Mouse (Mus musculus) layer of hippocampus, postnatal 14 days (tissue): ENCODE data around the gene Sf3a3. TPM values are rescaled to one million over a fixed set of nuclear protein-coding genes. Genes with fewer than 3 reads are reported as not detected.

Experiments used
- DNase-seq, 2 experiments: peaks; one replicate each; pipeline ENCODE4 v3.0.0; 2021 to 2022; ENCODE audit warnings: low spot score in 2 of 2, mixed read lengths in 1 of 2
- long read RNA-seq, 2 experiments: library from polyadenylated mRNA; stranded (forward); transcript quantifications; one replicate each; pipeline ENCODE4 v2.0.0; 2021
- total RNA-seq, 2 experiments: library from RNA; stranded (reverse); gene quantifications; 2 replicates each; pipeline ENCODE4 v1.2.3; 2021

Gene Sf3a3
- total RNA-seq = 10 to 100 TPM; 33.2 to 35.7 TPM
- long read RNA-seq, experiment 1, transcript Sf3a3-201 (17 exons, 1,820 nt) = major isoform, 21 of 27 reads
- long read RNA-seq, experiment 1, partial matches to known transcripts = 2 of 27 reads
- long read RNA-seq, experiment 1, other reads (novel, unspliced or antisense) = 4 of 27 reads
- long read RNA-seq, experiment 2, transcript Sf3a3-201 (17 exons, 1,820 nt) = major isoform, 26 of 35 reads
- long read RNA-seq, experiment 2, partial matches to known transcripts = 4 of 35 reads
- long read RNA-seq, experiment 2, other reads (novel, unspliced or antisense) = 5 of 35 reads

DNA sequence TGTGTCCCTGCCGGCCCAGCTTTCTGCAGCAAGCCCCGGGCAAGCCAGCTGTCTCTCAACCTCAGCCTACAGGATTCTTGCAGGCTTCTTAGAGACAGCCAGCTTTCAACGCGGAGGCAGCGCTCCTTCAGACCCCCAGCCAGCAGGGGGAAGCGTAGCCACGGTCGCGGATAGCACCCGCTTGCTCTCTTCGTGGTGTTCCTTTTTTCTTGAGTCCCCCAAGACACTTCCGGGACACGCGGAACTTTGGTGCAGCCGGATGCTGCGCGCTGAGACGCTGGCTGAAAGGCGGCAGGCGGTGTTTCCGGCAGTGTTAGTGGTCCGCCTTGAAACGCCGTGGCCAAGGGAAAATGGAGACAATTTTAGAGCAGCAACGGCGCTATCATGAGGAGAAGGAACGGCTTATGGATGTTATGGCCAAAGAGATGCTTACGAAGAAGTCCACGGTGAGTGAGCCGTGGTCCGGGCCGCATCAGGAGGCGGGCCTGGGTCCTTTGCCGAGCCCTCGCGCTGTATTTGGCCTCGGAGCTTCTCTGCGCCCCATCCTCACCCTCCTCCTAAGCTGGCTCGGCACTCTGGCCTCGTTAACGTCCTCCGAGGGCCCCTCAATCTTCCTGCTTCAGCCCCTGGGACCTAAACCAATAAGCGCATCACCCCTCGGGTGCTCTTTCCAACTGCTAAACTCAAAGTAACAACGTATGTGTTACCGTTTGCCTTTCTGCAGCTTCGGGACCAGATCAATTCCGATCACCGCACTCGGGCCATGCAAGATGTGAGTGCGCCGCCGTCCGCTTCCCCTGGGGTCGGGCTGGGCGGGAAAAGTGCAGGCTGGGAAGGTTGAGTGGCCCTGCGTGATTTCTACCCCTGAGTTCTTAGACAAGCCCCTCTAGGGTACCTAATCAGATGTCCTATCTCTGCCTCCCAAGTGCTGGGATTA lies at the start of gene Sf3a3:
Gene Sf3a3 (plus strand): TSS at position 232 of the 937 bp plus-strand sequence.
- DNase-seq = peak; percentile 93 to 97

DNA sequence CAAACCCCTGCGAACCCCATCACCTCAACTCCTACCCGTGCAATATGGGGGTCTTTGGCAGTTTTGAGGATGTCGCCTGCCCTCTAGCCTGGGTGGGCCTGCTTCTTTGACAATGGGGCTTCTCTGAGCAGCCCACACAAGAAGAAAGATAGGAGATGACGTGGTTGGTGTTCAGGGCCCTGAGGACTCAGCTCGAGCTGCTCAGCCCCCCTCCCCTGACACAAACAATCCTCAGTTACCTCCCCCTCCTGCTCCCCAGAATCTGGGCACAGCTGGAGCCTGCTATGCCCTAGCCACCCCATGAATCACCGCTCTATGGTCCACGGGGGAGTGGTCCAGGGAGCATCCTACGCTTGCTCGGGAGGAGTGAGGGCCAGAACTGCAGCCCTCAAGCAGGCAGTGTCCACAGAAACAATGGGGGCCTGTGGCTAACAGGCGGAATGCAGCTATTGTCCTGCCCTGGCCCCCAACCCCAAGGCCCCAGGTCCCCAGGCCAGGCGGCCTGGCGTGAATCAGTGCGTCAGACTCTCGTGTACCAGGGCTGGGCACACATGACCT lies 47.0 kb upstream of the Sf3a3 start:
- no peak for DNase-seq

DNA sequence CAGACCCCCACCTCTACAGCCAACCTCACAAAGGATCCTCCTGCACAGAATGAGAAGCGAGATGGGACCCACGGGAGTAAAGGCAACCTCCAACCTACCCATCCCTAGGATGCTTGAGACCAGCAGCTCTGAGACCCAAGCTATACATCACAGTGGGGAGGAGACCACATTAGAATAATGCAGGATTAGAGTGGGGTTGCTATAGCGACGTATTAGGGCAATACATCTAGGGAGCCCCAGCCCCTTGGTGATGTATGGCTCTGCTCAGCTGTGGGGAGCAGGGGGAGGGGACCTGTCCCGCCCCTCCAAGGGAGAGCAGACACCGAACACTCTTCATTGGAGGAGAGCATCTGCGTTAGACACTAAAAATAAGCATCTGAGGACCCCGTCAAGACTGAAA lies 46.5 kb upstream of the Sf3a3 start:
- DNase-seq = no peak

DNA sequence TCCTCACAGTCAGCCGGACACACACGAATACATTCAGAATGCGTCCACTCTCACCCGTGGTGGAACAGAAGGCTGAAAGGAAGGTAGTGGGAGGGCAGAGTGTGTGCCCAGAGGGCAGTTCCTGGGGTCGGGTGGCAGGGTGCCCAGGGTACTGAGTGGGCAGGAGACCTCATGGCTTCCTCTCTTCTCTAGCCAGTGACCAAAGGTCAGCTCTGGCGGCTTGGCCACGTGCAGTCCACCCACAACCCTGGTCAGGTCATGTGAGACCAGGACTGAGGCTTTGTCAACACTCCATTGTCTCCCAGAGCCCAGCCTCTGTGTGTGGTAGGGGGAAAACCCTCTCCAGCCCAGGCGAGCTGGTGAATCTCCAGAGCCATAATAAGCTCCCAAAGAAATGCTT lies 44.3 kb upstream of the Sf3a3 start:
- DNase-seq = no peak

DNA sequence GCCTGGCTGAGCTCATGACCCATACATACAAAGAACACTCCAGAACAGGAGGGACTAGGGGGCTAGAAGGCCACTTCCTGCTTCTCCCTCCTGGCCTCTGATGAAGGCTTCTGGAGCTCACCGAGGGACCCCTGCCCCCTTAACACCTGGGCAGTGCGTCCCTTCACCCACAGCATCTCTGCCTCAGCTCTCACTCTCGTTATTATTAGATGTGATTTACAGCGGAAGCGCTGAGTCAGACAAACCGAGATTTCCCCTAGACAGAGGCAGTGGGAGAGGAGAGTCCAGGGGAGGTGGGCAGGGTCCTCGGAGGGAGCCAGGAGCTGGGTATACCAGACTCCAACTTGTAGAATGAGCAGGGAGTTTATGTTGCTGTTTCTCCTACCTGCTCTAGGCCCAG lies 43.0 kb upstream of the Sf3a3 start:
- no peak for DNase-seq

DNA sequence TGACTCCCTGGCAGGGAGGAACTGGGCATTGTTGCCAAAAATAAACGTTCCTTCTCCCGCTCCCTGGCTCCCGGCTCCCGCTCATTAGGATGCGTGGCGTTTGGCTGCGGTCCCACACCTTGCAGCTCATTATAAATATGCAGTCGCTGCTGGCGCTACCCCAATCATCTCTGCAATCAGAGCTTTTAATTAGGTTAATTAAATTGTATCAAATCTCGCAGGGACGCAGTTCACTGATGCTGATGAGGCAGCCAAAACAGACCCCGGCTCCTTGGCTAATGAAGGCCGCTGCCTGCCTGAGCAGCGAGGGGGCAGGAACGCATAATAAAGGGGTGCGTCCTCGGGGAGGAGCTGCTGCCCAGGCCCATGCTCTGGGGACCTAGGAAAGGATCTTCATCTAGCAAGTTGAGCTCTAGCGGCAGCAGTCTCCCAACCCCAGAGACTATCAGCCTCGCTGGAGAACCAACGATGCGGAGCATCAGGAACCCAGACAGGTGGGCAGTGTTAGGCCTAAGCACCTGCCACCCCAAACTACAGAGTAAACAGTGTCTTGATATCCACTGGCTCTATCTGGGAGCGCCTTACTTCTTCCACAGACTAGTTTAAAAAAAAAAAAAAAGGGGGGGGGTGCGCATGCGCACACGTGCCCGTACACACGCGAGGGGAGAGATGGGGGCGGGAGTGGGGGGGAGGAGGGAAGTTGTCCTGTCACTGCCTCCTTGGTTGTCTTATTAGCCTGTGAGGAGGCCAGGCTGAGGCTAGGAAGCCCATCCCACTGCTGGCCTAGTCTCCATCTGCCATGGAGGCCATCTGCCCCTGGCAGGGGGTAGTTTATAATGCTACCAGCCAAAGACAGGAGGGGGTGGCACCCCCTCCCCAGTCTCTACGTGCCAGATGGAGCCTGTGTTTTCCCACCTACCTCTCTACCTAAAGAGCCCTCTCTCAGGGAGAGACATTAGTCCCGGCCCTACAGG lies 41.9 kb upstream of the Sf3a3 start:
- DNase-seq = peak in 1 of 2 experiments; percentile 74

DNA sequence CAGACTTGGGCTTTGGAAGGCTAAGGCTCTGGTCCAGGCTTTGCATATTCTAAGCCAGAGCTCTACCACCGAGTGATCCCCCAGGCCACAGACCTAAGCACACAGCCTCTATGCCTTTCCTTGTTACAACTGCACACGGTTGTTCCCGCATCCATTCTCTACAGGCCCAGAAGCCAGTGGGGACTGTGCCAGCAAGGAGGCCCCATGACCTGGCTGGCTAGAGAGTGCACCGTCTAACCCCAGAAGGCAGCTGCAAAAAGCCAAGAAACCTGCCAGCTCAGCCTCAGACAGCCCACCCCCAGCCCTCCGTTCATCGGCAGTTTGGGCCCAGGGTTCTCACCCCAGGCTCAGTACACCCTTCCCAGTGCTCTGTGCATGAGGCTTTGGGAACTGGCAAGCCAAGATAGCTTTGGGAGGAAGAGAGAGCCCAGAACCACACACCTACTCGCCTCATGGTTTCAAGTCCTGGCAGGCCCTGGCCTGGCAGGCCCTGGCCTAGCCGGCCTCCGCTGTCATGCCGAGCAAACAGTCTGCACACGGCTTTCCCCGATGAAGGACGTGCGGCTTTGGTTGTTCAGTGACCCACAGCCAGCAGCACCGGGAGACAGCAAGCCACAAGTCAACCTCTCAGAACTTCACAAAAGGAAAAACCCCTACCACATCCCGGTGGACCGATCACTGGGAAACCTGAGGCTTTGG lies 40.1 kb upstream of the Sf3a3 start:
- DNase-seq = no peak

DNA sequence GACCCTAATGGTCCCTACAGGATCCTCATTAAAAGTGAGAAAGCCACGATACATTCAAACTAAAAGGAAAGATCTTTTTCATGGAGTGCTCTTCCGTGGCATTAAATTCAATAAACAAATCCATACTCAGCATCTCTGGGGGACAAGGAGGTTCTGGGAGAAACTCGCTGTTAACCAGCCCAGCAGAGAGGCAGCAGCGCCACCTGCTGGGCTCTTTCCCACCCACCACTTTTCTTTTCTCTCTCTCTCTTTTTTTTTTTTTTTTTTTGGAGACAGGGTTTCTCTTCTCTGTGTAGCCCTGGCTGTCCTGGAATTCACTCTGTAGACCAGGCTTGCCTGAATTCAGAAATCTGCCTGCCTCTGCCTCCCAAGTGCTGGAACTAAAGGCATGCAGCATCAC lies 39.5 kb upstream of the Sf3a3 start:
- peak in 1 of 2 experiments; percentile 71 for DNase-seq

DNA sequence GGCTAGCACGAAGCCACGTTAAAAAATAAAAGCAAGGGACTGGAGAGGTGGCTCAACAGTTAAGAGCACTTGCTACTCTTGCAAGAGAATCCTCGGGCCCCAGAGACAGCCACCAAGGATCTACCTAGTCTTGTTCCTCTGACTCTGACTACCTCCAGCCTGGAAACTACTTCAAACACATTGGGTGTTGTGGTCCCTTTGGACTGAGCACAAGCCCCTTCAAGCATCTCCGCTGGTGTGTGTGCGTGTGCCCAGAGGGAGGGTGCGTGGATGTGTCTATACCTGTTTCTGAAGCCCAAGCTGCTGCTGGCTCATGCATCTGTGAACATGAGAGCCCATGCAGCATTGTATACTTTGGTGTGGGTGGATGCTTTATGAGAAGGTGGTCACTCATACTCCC lies 38.6 kb upstream of the Sf3a3 start:
- DNase-seq = no peak

DNA sequence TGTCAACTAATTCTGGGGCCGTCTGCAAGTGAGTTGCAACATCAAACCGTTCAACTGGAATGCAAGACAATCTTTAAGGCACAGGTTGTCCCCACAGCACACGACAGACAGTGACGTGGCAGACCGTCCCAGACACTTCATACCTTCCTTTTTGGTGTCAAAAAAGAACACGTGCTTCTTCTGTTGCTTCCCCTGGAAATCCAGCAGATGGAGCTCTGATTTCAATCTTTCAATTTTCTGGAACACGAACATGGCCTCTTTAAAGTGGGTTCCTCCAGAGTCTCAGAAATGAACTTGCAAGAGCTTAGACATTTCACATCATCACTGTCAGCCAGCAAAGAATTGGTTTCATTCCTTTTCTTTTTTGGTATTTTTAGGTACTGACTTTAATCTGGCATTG lies 32.3 kb upstream of the Sf3a3 start:
- DNase-seq = no peak

DNA sequence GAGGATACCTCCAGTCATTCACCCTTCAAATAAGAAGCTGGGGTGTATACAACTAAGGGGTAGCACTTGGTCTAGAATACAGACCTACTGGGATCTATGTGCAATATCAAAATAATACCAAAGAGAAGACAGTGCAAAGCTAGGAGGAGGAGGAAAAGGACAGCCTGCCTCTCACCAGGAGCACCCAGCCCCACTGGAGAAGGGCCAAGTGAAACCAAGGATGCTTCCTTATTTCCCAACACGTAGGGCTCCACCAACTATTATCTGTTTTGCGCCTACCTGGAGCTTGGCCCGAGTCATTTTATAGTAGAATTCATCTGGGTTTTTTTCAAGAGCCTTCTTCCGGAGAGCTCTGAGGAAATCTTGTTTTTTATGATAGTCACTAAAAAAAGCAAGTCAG lies 31.1 kb upstream of the Sf3a3 start:
- no peak for DNase-seq

DNA sequence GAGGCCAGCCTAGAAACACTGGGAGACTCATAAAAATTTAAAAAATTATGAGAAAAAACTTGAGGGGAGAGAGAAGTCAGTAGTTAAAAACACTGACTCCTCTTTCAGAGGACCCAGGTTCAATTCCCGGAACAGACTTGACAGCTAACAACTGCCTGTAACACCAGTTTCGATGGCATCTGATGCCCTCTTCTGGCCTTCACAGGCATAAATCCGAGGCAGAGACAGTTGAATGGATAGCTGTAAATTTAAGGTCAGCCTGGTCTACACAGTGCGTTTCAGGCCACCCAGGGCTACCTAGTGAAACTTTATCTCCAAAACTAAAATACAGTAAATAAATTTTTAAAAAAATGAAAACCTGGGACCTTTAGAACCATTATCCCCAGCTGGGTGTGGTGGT lies 29.6 kb upstream of the Sf3a3 start:
- no peak for DNase-seq

DNA sequence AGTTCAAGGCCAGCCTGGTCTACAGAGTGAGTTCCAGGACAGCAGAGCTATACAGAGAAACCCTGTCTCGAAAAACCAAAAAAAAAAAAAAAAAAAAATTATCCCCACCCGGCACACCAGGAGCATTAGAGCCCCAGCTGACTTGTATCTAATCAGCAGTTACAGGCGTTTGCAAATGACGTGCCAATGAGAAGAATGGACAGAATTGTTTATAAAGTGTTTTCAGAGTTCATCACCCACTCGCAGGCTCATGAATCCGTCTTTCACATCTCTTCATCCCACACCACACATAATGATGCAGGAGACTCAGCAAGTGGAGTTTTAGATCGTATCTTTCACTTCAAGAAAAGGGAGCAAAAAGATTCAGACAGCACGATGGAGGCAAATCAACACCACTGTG lies 29.1 kb upstream of the Sf3a3 start:
- DNase-seq = no peak

DNA sequence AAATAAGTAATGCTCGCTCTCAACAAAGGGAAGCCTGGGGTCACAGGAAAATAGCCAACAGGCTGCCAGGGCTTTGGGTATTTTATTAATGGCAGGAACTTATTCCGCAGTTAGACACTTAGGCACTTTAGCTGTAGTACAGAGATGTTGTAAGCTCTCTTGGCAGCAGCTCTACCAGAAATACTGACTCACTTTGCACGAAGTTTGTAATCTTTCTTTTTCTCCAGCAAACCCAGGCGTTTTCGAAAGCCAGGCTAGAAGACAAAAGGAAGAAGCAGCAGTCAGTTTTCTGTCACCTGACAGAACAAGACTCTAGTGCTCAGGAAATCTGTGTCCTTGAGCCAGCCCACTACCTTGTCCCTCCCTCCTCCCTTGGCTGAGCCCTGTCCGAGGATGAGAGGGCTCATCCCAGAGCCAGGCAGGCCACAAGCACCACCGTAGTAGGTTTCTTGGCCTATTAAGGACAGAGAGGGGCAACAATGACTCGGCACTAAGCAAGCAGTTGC lies 28.6 kb upstream of the Sf3a3 start:
- DNase-seq = no peak

DNA sequence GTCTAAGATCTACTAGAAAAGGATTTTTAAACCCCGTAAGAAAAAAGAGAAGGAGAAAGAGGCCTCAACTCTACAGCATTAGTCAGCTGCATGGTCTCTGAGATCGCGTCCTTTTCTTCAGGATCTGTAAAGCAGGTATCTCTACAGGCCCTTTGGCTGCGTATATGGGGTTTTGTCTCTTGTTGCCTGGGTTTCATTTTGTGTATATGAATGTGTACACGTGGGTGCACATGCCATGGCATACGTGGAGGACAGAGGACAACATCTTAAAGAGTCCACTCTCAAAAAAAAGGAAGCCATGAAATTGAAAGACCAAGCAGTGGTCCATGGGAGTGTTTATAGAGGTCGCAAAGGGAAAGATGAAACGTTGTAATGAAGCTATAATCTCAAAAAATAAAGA lies 23.1 kb upstream of the Sf3a3 start:
- no peak for DNase-seq

DNA sequence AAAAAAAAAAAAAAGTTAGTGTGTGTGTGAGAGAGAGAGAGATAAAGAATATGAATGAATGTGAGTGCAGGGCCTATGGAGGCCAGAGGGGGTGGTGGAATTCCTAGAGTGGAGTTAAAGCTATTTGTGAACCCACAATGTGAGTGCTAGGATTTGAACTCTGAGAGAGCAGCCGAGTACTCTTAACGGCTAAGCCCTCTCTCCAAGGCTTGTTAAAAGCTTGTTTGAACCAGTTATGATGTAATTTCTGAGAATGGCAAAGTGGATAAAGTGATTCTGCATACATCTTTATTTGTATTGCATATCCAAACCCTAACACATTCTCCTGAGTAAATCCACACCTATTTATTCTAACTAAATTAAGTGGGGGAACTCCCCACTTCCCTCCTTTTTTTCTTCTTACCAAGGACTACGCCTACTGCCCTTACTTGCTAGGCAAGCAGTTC lies 22.1 kb upstream of the Sf3a3 start:
- DNase-seq = no peak

DNA sequence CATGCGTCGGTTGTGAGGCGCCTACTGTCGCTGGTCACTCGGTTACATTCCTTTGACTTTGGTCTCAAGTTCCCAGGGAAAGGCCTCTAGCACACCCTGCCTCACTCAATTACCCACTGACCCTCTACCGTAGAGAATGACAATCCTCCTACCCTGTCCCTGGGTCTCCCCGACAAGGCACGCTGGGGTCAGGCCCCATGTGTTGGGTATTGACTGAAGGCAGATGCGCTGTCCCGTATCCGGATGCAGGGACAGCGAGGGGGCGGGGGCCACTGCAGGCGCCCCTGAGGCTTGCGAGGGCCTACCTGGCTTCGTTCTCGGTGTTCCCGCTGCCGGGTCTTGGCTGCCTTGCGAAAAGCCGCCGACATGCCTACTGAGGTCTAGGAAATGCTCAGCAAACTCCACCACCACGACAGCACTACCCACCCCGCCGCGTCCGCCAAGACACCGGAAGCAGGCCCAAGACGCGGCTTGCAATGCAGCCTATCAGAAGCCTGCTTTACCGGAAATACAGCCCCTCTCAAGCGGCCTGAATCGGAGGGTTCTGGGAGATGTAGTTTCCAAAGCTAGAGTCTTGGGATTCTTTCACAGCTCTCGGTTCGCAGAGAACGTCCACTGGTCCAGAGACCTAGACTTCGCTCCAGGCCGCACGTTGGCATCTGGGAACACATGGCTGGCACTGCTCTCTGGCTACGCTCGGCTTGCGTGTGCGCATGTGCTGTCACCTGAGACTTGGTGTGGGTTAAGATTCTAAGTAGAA lies 21.3 kb upstream of the Sf3a3 start, which contains the start of gene Utp11:
Gene Utp11 (minus strand): TSS at position 466 of the 760 bp plus-strand sequence.
- DNase-seq = peak; percentile 81 to 91

DNA sequence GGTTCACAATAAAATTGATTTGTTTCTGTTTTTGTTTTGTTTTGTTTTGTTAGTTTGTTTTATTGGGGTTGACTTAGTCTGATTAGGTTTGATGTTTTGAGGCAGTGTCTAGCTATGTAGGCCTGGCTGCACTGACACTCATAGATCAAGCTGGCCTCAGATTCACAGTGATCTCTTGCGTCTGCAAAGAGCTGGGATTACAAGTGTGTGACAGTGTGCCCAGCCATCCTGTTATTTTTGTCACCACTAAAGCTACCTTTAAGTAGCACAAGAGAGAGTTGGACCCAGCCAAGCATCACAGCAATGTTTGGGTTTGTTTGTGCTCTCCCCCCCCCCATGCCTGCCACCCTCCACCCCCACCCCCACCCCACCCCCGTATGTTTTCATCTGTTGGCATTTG lies 20.0 kb upstream of the Sf3a3 start:
- no peak for DNase-seq
